Mouse (Mus musculus) forebrain, embryonic 15.5 days (tissue): ENCODE data around the gene Ier5l. TPM values are rescaled to one million over a fixed set of nuclear protein-coding genes. Genes with fewer than 3 reads are reported as not detected.

Experiments
- ATAC-seq: fragments of 200-750 bp; cut with Nextera tagmentation; replicated peaks from 2 replicates; pipeline ENCODE4 v1.8.0; 2017; ENCODE audit warnings: mild to moderate bottlenecking, moderate TSS enrichment, moderate library complexity
- H3K27ac ChIP-seq: fragments of 300-500 bp; sonication (generic); replicated peaks from 2 replicates; pipeline ENCODE4 v1.5.1; 2015; ENCODE audit warnings: mild to moderate bottlenecking, inconsistent platforms
- H3K27me3 ChIP-seq: fragments of 300-500 bp; sonication (generic); 2 replicates; pipeline ENCODE4 v1.6.1; 2015; ENCODE audit warnings: inconsistent platforms
- H3K36me3 ChIP-seq: fragments of 300-500 bp; sonication (generic); 2 replicates; pipeline ENCODE4 v1.6.1; 2015; ENCODE audit warnings: mild to moderate bottlenecking, inconsistent platforms
- H3K4me1 ChIP-seq: fragments of 300-500 bp; sonication (generic); 2 replicates; pipeline ENCODE4 v1.6.1; 2015; ENCODE audit warnings: inconsistent platforms
- H3K4me2 ChIP-seq: fragments of 300-500 bp; sonication (generic); replicated peaks from 2 replicates; pipeline ENCODE4 v1.6.1; 2015; ENCODE audit warnings: mild to moderate bottlenecking, inconsistent platforms
- H3K4me3 ChIP-seq: fragments of 300-500 bp; sonication (generic); 2 replicates; pipeline ENCODE4 v1.5.1; 2015; ENCODE audit warnings: mild to moderate bottlenecking, inconsistent platforms
- H3K9ac ChIP-seq: fragments of 300-500 bp; sonication (generic); replicated peaks from 2 replicates; pipeline ENCODE4 v1.6.1; 2015; ENCODE audit warnings: mild to moderate bottlenecking, inconsistent platforms
- H3K9me3 ChIP-seq: fragments of 300-500 bp; sonication (generic); 2 replicates; pipeline ENCODE4 v1.6.1; 2016; ENCODE audit warnings: inconsistent platforms
- WGBS: fragments of 180-500 bp; shearing (Covaris S2); methylation state at CpG from one replicate; pipeline ENCODE4 v1.1.7; 2015; ENCODE audit warnings: mixed read lengths; 5-methylcytosine and 5-hydroxymethylcytosine counted together
- polyA plus RNA-seq: library from polyadenylated mRNA; unstranded; fragments of >200 nt; fragmentation: Nextera tagmentation; extraction: Ambion mirVana; gene quantifications from 2 replicates; pipeline ENCODE4 v1.2.1, GENCODE M21; 2015

The Ier5l gene
- polyA plus RNA-seq, 1 experiment from 2014 or later = 2.0 TPM

GRCm38 (mm10) chr2:30466787-30467186 lies 7.2 kb downstream of the Ier5l start:
- WGBS = 77% methylated on average over 4 of the region's 4 CpGs
- H3K4me1 ChIP-seq = peaks cover 36% of the 10 kb centered on the region
- H3K9me3 ChIP-seq = no peaks in the 10 kb centered on the region
- no peak overlapping the region for H3K4me2 ChIP-seq
- H3K9ac ChIP-seq = no peak overlapping the region
- H3K36me3 ChIP-seq = no peaks in the 10 kb centered on the region
- no peak overlapping the region for H3K27ac ChIP-seq
- ATAC-seq = no peak
- H3K4me3 ChIP-seq = no peak overlapping the region
- no peaks in the 10 kb centered on the region for H3K27me3 ChIP-seq

GRCm38 (mm10) chr2:30464411-30464810 lies 9.6 kb downstream of the Ier5l start:
- H3K4me3 ChIP-seq = no peak overlapping the region
- ATAC-seq = no peak
- H3K27me3 ChIP-seq = no peaks in the 10 kb centered on the region
- H3K27ac ChIP-seq = no peak overlapping the region
- no peak overlapping the region for H3K9ac ChIP-seq
- no peaks in the 10 kb centered on the region for H3K36me3 ChIP-seq
- peak overlapping the region; percentile 23; the same call in 1 of the 2 replicates for H3K4me2 ChIP-seq
- WGBS = 66% methylated on average over 5 of the region's 5 CpGs
- H3K4me1 ChIP-seq = peaks cover 17% of the 10 kb centered on the region
- H3K9me3 ChIP-seq = no peaks in the 10 kb centered on the region

GRCm38 (mm10) chr2:30463904-30464330 lies 10.1 kb downstream of the Ier5l start:
- no peak overlapping the region for H3K9ac ChIP-seq
- H3K27ac ChIP-seq = no peak overlapping the region
- peak overlapping the region; percentile 10 for H3K4me3 ChIP-seq
- H3K4me1 ChIP-seq = peaks cover 13% of the 10 kb centered on the region
- H3K9me3 ChIP-seq = no peaks in the 10 kb centered on the region
- peak overlapping the region; percentile 23 for H3K4me2 ChIP-seq
- H3K27me3 ChIP-seq = no peaks in the 10 kb centered on the region
- peak; percentile 62 for ATAC-seq
- WGBS = 4% methylated on average over 9 of the region's 9 CpGs
- no peaks in the 10 kb centered on the region for H3K36me3 ChIP-seq

GRCm38 (mm10) chr2:30463341-30463761 lies 10.7 kb downstream of the Ier5l start:
- Histone ChIP-seq H3K4me3 (no peak overlapping the region), H3K9ac (no peak overlapping the region), H3K36me3 (no peaks in the 10 kb centered on the region), H3K27me3 (no peaks in the 10 kb centered on the region), H3K9me3 (no peaks in the 10 kb centered on the region), H3K27ac (no peak overlapping the region), H3K4me2 (no peak overlapping the region), H3K4me1 (peaks cover 11% of the 10 kb centered on the region; the same call in 1 of the 2 replicates)
- 35% methylated on average over 5 of the region's 5 CpGs for WGBS
- no peak for ATAC-seq

GRCm38 (mm10) chr2:30459241-30459640 lies 14.8 kb downstream of the Ier5l start:
- no peaks in the 10 kb centered on the region for H3K36me3 ChIP-seq
- no peaks in the 10 kb centered on the region for H3K9me3 ChIP-seq
- H3K4me2 ChIP-seq = no peak overlapping the region
- WGBS = 90% methylated on average over 6 of the region's 6 CpGs
- no peak for ATAC-seq
- no peak overlapping the region for H3K27ac ChIP-seq
- no peak overlapping the region for H3K9ac ChIP-seq
- H3K4me1 ChIP-seq = peaks cover 11% of the 10 kb centered on the region; the same call in 1 of the 2 replicates
- no peaks in the 10 kb centered on the region for H3K27me3 ChIP-seq
- H3K4me3 ChIP-seq = no peak overlapping the region

GRCm38 (mm10) chr2:30458349-30458748 lies 15.7 kb downstream of the Ier5l start:
- no peaks in the 10 kb centered on the region for H3K27me3 ChIP-seq
- H3K9me3 ChIP-seq = no peaks in the 10 kb centered on the region
- no peak overlapping the region for H3K4me2 ChIP-seq
- 85% methylated on average over 6 of the region's 6 CpGs for WGBS
- no peak overlapping the region for H3K9ac ChIP-seq
- ATAC-seq = no peak
- H3K27ac ChIP-seq = no peak overlapping the region
- H3K4me3 ChIP-seq = no peak overlapping the region
- peaks cover 3% of the 10 kb centered on the region; the same call in 1 of the 2 replicates for H3K4me1 ChIP-seq
- H3K36me3 ChIP-seq = no peaks in the 10 kb centered on the region

GRCm38 (mm10) chr2:30456104-30456980 lies 17.7 kb downstream of the Ier5l start:
- H3K27me3 ChIP-seq = no peaks in the 10 kb centered on the region
- H3K27ac ChIP-seq = 0 out of 2 replicates have a peak overlapping the region, but pooled peaks have one; percentile 3
- H3K36me3 ChIP-seq = no peaks in the 10 kb centered on the region
- H3K4me2 ChIP-seq = no peak overlapping the region
- no peak overlapping the region for H3K4me3 ChIP-seq
- 81% methylated on average over 13 of the region's 13 CpGs for WGBS
- no peaks in the 10 kb centered on the region for H3K9me3 ChIP-seq
- H3K9ac ChIP-seq = no peak overlapping the region
- no peak for ATAC-seq
- no peaks in the 10 kb centered on the region for H3K4me1 ChIP-seq

GRCm38 (mm10) chr2:30454587-30454986 lies 19.4 kb downstream of the Ier5l start:
- Histone ChIP-seq H3K36me3 (peaks cover 11% of the 10 kb centered on the region), H3K4me3 (no peak overlapping the region), H3K9ac (no peak overlapping the region), H3K4me1 (no peaks in the 10 kb centered on the region), H3K27me3 (no peaks in the 10 kb centered on the region), H3K27ac (no peak overlapping the region), H3K4me2 (no peak overlapping the region), H3K9me3 (no peaks in the 10 kb centered on the region)
- WGBS = 85% methylated on average over 5 of the region's 5 CpGs
- ATAC-seq = no peak

- no peaks in the 10 kb centered on the region for H3K9me3 ChIP-seq
- H3K36me3 ChIP-seq = peaks cover 14% of the 10 kb centered on the region
- WGBS = 88% methylated on average over 3 of the region's 3 CpGs
- H3K9ac ChIP-seq = no peak overlapping the region
- H3K27me3 ChIP-seq = no peaks in the 10 kb centered on the region
- H3K4me2 ChIP-seq = no peak overlapping the region
- no peak for ATAC-seq
- H3K27ac ChIP-seq = no peak overlapping the region
- no peaks in the 10 kb centered on the region for H3K4me1 ChIP-seq
- H3K4me3 ChIP-seq = no peak overlapping the region
Measured at GRCm38 (mm10) chr2:30453570-30453969, 20.4 kb downstream of the Ier5l start.

GRCm38 (mm10) chr2:30451525-30451924 lies 22.5 kb downstream of the Ier5l start:
- WGBS = 87% methylated on average over 3 of the region's 3 CpGs
- Histone ChIP-seq H3K9me3 (no peaks in the 10 kb centered on the region), H3K27ac (no peak overlapping the region), H3K4me2 (no peak overlapping the region), H3K4me1 (no peaks in the 10 kb centered on the region), H3K27me3 (no peaks in the 10 kb centered on the region), H3K9ac (no peak overlapping the region), H3K36me3 (peaks cover 19% of the 10 kb centered on the region), H3K4me3 (no peak overlapping the region)
- no peak for ATAC-seq

GRCm38 (mm10) chr2:30450530-30450929 lies 23.5 kb downstream of the Ier5l start:
- WGBS = 66% methylated on average over 1 of the region's 1 CpGs

GRCm38 (mm10) chr2:30448371-30448770 lies 25.6 kb downstream of the Ier5l start:
- no peak overlapping the region for H3K27ac ChIP-seq
- H3K4me3 ChIP-seq = no peak overlapping the region
- ATAC-seq = no peak
- H3K9ac ChIP-seq = no peak overlapping the region
- peaks cover 34% of the 10 kb centered on the region for H3K36me3 ChIP-seq
- no peaks in the 10 kb centered on the region for H3K9me3 ChIP-seq
- no peaks in the 10 kb centered on the region for H3K27me3 ChIP-seq
- WGBS = 92% methylated on average over 7 of the region's 7 CpGs
- H3K4me1 ChIP-seq = peaks cover 5% of the 10 kb centered on the region
- H3K4me2 ChIP-seq = no peak overlapping the region

More at GRCm38 (mm10) chr2:30450530-30450929, 23.5 kb downstream of the Ier5l start:
- no peak overlapping the region for H3K4me2 ChIP-seq
- ATAC-seq = no peak
- no peaks in the 10 kb centered on the region for H3K9me3 ChIP-seq
- H3K36me3 ChIP-seq = peaks cover 21% of the 10 kb centered on the region
- no peak overlapping the region for H3K27ac ChIP-seq
- no peak overlapping the region for H3K4me3 ChIP-seq
- H3K27me3 ChIP-seq = no peaks in the 10 kb centered on the region
- no peaks in the 10 kb centered on the region for H3K4me1 ChIP-seq
- no peak overlapping the region for H3K9ac ChIP-seq
